Mouse (Mus musculus) cerebellum, adult 11 months (tissue): ENCODE measurements at regions not wholly inside any gene's neighbourhood (a gene's known extent, or its start where the extent isn't known, plus 50 kb on each side); places are given as distances from the start of the nearest gene placed in this dataset.
"Not testable (repeated sequence)": the region's sequence is repeated elsewhere in the genome, so short reads cannot be mapped to it uniquely, and the experiment has no call there.

Experiments
- DNase-seq: peaks from one replicate; pipeline ENCODE4 v3.0.0; 2022

DNA sequence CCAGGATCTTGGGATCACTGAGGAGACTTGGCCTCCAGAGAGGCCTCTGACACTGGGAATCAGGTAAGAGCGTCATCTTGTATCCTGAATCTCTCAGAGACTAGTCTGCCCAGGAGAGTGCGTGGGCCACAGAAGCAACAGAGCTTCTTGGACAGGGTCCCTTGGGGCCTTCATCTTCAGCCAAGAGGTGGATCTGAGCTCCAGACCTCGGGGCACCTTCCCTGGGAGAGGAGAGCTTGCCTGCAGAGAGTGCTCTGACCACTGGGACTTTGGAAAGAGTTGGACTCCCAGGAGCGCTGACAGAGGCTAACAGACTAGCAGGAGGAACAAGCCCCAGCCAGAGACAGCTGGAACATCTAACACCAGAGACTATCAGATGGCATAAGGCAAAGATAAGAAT is 73.9 kb upstream of the Gm15319 start:
- not testable (repeated sequence) for DNase-seq

DNA sequence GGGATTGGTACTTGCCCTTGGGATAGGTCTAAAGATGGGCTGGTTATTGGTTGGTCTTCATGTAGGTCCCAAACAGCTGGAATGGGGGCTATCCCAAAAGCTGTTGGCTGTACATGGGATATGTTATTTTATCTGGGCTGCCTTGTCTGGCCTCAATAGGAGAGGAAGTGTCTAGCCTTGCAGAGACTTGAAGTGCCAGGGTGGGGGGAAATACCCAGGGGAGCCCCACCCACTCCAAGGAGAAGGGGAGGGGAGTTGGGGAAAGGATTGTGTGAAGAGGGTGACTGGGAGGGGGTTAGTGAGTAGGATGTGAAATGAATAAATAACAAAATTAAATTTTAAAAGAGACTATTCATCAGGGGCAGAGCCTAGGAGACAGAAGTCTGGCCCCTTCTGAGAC is 70.2 kb upstream of the Gm15319 start:
- DNase-seq = not testable (repeated sequence)

DNA sequence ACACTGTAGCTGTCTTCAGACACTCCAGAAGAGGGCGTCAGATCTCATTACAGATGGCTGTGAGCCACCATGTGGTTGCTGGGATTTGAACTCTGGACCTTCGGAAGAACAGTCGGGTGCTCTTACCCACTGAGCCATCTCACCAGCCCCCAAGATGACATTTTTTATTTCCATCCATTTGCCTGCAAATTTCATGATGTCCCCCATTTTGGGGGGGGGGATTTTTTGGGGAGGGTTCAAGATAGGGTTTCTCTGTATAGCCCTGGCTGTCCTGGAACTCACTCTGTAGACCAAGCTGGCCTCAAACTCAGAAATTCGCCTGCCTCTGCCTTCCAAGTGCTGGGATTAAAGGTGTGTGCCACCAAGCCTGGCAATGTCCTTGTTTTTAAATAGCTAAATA is 66.5 kb upstream of the Gm15319 start:
- not testable (repeated sequence) for DNase-seq

DNA sequence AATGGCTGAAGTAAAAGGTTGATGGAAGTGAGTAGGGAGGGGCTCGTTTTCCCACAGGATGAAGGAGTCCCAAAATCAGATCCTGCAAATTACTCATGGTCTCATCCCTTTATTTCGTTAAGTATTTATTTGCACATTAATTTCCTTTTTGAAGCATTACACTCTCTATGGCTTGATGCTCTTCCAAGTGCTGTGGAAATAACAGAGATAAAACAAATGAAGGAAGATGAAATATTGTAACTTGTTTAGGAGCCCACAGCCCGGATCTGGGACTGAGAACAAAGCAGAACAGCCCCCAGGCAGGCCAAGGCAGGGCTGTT is 61.9 kb upstream of the Gm15319 start:
- not testable (repeated sequence) for DNase-seq

DNA sequence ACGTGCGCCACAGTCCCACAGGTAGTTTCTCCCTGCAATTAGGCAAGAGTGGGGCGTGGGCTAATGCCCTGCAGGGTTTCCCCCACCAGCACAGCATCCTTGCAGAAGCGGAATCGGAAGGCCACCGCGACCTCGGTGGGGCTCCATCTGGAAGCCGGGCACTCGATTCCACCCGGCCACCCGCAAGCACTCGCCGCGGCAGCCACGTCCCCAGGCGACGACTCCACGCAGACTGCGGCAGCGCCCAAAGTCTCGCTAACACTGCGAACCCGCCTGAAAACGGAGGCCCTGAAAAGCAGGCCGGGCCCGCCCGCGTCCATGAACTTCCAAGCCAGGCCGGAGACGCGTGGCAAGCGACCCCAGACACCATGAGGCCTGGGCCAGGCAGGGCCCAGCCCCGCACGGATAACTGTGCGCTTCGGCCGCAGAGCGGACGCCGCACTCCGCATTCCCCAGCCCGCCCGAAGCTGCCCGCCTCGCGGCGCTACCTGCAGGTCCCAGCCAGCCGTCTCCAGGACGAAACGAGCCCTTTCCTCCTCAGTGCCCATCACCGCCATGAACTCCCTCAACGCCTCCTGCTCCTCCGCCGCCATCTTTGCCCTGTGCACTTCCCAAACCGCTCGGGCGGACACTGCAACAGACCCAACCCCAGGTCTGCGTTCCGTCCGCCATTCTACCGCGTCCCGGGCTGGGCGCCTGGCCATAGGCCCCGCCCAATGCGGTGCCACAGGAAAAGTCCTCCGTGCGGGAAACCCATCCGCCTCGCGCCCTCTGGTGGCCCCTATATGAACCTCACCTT is 61.3 kb upstream of the Gm15319 start:
- peak; percentile 100 for DNase-seq

DNA sequence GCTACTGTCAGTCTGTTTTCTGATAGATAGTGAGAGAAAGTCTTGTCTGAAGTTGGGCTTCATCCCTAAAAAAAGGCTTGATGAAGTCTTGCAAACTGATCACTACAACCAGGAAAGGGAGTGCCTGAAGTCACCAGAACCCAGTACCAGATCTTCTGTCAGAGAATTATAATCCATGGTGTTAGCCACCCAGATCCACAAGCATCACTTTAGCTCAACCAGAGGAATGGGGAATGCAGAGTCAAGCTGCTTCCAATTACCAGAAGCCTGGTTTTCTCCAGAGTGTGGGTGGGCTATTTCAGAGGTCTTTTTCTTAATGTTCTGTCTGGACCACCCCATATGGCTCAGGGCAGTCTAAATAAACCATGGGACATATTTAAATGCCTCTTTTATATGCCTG is 57.8 kb upstream of the Gm15319 start:
- DNase-seq = not testable (repeated sequence)
